Comparison of ENCODE assay signal across 26 mouse cellular contexts in the genomic region with DNA sequence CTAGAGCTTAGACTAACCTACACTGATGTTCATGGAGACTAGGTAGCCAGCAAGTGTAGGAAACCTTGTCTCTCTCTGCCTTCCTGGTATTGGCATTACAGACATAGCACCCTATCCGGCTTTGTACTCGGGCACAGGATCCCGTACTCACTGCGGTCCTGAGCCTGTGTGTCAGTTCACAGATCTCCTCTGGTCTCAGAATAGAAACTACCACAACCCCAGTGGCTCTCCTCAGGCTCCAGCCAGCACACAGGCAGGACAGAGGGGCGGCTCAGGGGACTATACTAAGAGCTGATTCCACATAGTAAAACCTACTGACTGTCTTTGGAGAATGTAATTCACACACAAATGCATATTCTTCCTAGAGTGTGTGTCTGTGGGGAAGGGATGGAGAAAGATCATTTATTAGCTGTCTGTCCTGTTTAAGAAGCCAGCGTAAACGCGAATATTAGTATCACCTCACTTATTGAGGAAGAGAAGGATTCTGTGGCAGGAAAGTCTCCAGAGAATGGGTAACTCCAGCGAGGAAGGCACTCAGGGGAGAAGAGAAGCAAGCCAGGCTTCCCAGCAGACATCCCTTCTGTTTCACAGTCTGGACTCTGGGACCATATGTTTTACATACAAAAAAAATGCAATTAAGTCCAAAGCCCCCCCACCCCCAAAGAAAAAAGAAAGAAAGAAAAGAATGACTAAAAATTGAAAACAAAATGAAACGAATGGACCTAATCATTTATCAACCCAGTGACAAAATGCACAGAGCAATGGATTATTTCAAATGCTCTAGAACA. TPM values are rescaled to one million over a fixed set of nuclear protein-coding genes. Genes with fewer than 3 reads are reported as not detected.
DNase-seq lines count a peak whose midpoint lies in the region; ATAC-seq and TF ChIP-seq lines count a peak whose summit lies in the region.
"Had no signal": no experiment of that assay in that cellular context is flagged by ENCODE, and none has a peak within 500 bp of the region (broad histone marks: within the 10 kb centered on the region; RNA-seq: fewer than 3 reads in every experiment).

No protein-coding gene starts in this region.

- DNase-seq in forebrain, embryonic 11.5 days (ENCODE audit: low spot score), result no peak
- peak; percentile 88 for DNase-seq in heart, adult 11 months
- DNase-seq in heart, postnatal 25 days (ENCODE audit: low spot score), result no peak
- DNase-seq in heart, postnatal 14 days, result no peak
- DNase-seq in heart, postnatal 0 days (ENCODE audit: low spot score), result no peak
- no peak for DNase-seq in heart, adult 9 months (ENCODE audit: low spot score in 2 of 2)
- DNase-seq: adrenal gland, adult 8-10 months; adrenal gland, postnatal 36 days; B cell, adult 2 months; cerebellum, adult 11 months; cerebellum, adult 8-10 months; cerebellum, postnatal 14 days; embryo, embryonic 11 days; gastrocnemius, adult 2 months; gastrocnemius, postnatal 25 days; kidney, adult 8-10 months had no signal

- H3K4me2 ChIP-seq in forebrain, embryonic 13.5 days, result no peak overlapping the region
- no peak overlapping the region for H3K4me2 ChIP-seq in forebrain, embryonic 11.5 days (ENCODE audit: low read depth, low read length, severe bottlenecking)
- 0 out of 2 replicates have a peak overlapping the region, but pooled peaks have one; percentile 11 for H3K4me2 ChIP-seq in heart, embryonic 13.5 days
- no peak overlapping the region for H3K4me2 ChIP-seq in heart, postnatal 0 days (ENCODE audit: low read depth, low read length)
- H3K4me2 ChIP-seq: embryonic facial prominence, embryonic 15.5 days; hindbrain, embryonic 12.5 days had no signal

- peaks cover 3% of the 10 kb centered on the region; the same call in 1 of the 2 replicates for H3K27me3 ChIP-seq in forebrain, embryonic 13.5 days
- no peaks in the 10 kb centered on the region for H3K27me3 ChIP-seq in forebrain, embryonic 11.5 days (ENCODE audit: control insufficient read depth, insufficient read depth, low read length)
- no peaks in the 10 kb centered on the region for H3K27me3 ChIP-seq in heart, embryonic 13.5 days (replicated peaks)
- H3K27me3 ChIP-seq in heart, postnatal 0 days (ENCODE audit: control insufficient read depth, insufficient read depth, low read length), result no peaks in the 10 kb centered on the region
- H3K27me3 ChIP-seq: embryonic facial prominence, embryonic 15.5 days had no signal

- no peak for ATAC-seq in forebrain, embryonic 13.5 days
- ATAC-seq in forebrain, embryonic 11.5 days (replicated peaks; ENCODE audit: low FRiP score), result no peak
- ATAC-seq in heart, embryonic 13.5 days (ENCODE audit: extremely low read depth, insufficient number of reproducible peaks, low FRiP score, low TSS enrichment), result no peak
- peak; percentile 56; the same call in 1 of the 2 replicates for ATAC-seq in heart, postnatal 0 days (ENCODE audit: insufficient read depth, low read depth)
- ATAC-seq: CD4-positive, CD25-positive, alpha-beta regulatory T cell, adult 4 months; hindbrain, embryonic 16.5 days; inflammation-experienced regulatory T-cells, adult 6 months; intestine, postnatal 0 days had no signal

- H3K4me1 ChIP-seq in forebrain, embryonic 13.5 days, result peaks cover 48% of the 10 kb centered on the region
- peaks cover 10% of the 10 kb centered on the region; the same call in 1 of the 2 replicates for H3K4me1 ChIP-seq in forebrain, embryonic 11.5 days (replicated peaks; ENCODE audit: control insufficient read depth, insufficient read depth, low read length)
- H3K4me1 ChIP-seq in heart, embryonic 13.5 days, result peaks cover 34% of the 10 kb centered on the region
- peaks cover 10% of the 10 kb centered on the region for H3K4me1 ChIP-seq in heart, postnatal 0 days (ENCODE audit: control insufficient read depth, insufficient read depth)

- no peak for TF ChIP-seq CTCF in heart, postnatal 0 days (IDR thresholded peaks at IDR 0.05; ENCODE audit: low read depth)

- no peak overlapping the region for H3K9ac ChIP-seq in forebrain, embryonic 13.5 days
- H3K9ac ChIP-seq in forebrain, embryonic 11.5 days (ENCODE audit: low read length), result no peak overlapping the region
- peak overlapping the region; percentile 33; the same call in 1 of the 2 replicates for H3K9ac ChIP-seq in heart, embryonic 13.5 days
- H3K9ac ChIP-seq in heart, postnatal 0 days (replicated peaks; ENCODE audit: low read depth, low read length), result no peak overlapping the region
- H3K9ac ChIP-seq: embryonic facial prominence, embryonic 15.5 days; hindbrain, embryonic 12.5 days had no signal

- H3K4me3 ChIP-seq in forebrain, embryonic 13.5 days, result no peak overlapping the region
- H3K4me3 ChIP-seq in forebrain, embryonic 11.5 days (ENCODE audit: low read depth, low read length), result no peak overlapping the region
- no peak overlapping the region for H3K4me3 ChIP-seq in heart, embryonic 13.5 days
- no peak overlapping the region for H3K4me3 ChIP-seq in heart, postnatal 0 days (ENCODE audit: low read depth, low read length)
- H3K4me3 ChIP-seq: embryonic facial prominence, embryonic 15.5 days; erythroblast, embryonic 14.5 days; gastrocnemius, adult 2 months; hindbrain, embryonic 12.5 days had no signal

- H3K27ac ChIP-seq in forebrain, embryonic 13.5 days, result peak overlapping the region; percentile 64
- H3K27ac ChIP-seq in forebrain, embryonic 11.5 days (ENCODE audit: low read depth, low read length), result no peak overlapping the region
- H3K27ac ChIP-seq in heart, embryonic 13.5 days (replicated peaks), result peak overlapping the region; percentile 54
- H3K27ac ChIP-seq in heart, postnatal 0 days (ENCODE audit: low read depth), result peak overlapping the region; percentile 41; the same call in 1 of the 2 replicates
- H3K27ac ChIP-seq: embryonic facial prominence, embryonic 15.5 days; gastrocnemius, adult 2 months; hindbrain, embryonic 12.5 days had no signal

- 89% methylated on average over 10 of the region's 10 CpGs for WGBS in forebrain, embryonic 13.5 days
- WGBS in forebrain, embryonic 11.5 days, result 94% methylated on average over 10 of the region's 10 CpGs
- WGBS in heart, embryonic 13.5 days, result 67% methylated on average over 10 of the region's 10 CpGs
- 56% methylated on average over 10 of the region's 10 CpGs for WGBS in heart, postnatal 0 days

- no peaks in the 10 kb centered on the region for H3K9me3 ChIP-seq in forebrain, embryonic 13.5 days (replicated peaks)
- no peaks in the 10 kb centered on the region for H3K9me3 ChIP-seq in forebrain, embryonic 11.5 days (ENCODE audit: control insufficient read depth, low read length)
- H3K9me3 ChIP-seq in heart, embryonic 13.5 days, result no peaks in the 10 kb centered on the region
- H3K9me3 ChIP-seq in heart, postnatal 0 days (replicated peaks; ENCODE audit: control insufficient read depth, low read length), result no peaks in the 10 kb centered on the region
- H3K9me3 ChIP-seq: embryonic facial prominence, embryonic 15.5 days; G1E; hindbrain, embryonic 12.5 days had no signal

- no peaks in the 10 kb centered on the region for H3K36me3 ChIP-seq in forebrain, embryonic 13.5 days (ENCODE audit: poor library complexity, severe bottlenecking)
- H3K36me3 ChIP-seq in forebrain, embryonic 11.5 days (ENCODE audit: control insufficient read depth, insufficient read depth, low read length), result no peaks in the 10 kb centered on the region
- H3K36me3 ChIP-seq in heart, embryonic 13.5 days, result no peaks in the 10 kb centered on the region
- no peaks in the 10 kb centered on the region for H3K36me3 ChIP-seq in heart, postnatal 0 days (replicated peaks; ENCODE audit: control insufficient read depth, insufficient read depth, low read length)
- H3K36me3 ChIP-seq: embryonic facial prominence, embryonic 15.5 days; hindbrain, embryonic 12.5 days had no signal

- no peak for TF ChIP-seq EP300 in heart, postnatal 0 days (IDR thresholded peaks at IDR 0.05; ENCODE audit: low read depth)

- intact Hi-C loops in heart, postnatal 25 days (cut with DNase I), result no loop called here
- intact Hi-C loops in heart, postnatal 14 days (cut with DNase I), result no loop called here

RNA-seq across cellular contexts. Expression of a gene that starts 49.4 kb away (rescaled TPM):
- 15.1 and 15.3 TPM in 2 replicates for polyA plus RNA-seq in forebrain, embryonic 13.5 days (2015; fragmentation: Nextera tagmentation; extraction: Ambion mirVana)
- 40.8 and 41.1 TPM in 2 replicates for polyA plus RNA-seq in forebrain, embryonic 11.5 days (2014; fragmentation: Nextera tagmentation; extraction: Ambion mirVana)
- 100 to 1,000 TPM; 124 to 140 TPM for total RNA-seq in heart, postnatal 25 days (2021)
- polyA plus RNA-seq in heart, embryonic 13.5 days (2015; fragmentation: Nextera tagmentation; extraction: Ambion mirVana), result 55.3 and 58.9 TPM in 2 replicates
- 100 to 1,000 TPM in 1 of 2 experiments, 10 to 100 TPM in 1; 96.6 to 108 TPM for total RNA-seq in heart, postnatal 14 days (2021)
- total RNA-seq in heart, postnatal 0 days (2014; rRNA removed; ENCODE audit: low replicate concordance), result 79.7 and 83.1 TPM in 2 replicates
- 54.1 and 59.6 TPM in 2 replicates for polyA plus RNA-seq in heart, postnatal 0 days (2015; fragmentation: Nextera tagmentation; extraction: Ambion mirVana)
